Mouse (Mus musculus) ES-Bruce4 (cell line): ENCODE results near the gene Nr2c1. TPM values are rescaled to one million over a fixed set of nuclear protein-coding genes. Genes with fewer than 3 reads are reported as not detected.

Experiments
- H3K27ac ChIP-seq: 2 replicates; pipeline ENCODE4 v1.5.1; 2012; ENCODE audit warnings: low read length, inconsistent platforms; ENCODE audit not compliant: insufficient read depth
- H3K27me3 ChIP-seq: 2 replicates; pipeline ENCODE4 v1.6.1; 2012; ENCODE audit warnings: mild to moderate bottlenecking, low read length, inconsistent platforms; ENCODE audit not compliant: control insufficient read depth, poor library complexity, insufficient read depth, severe bottlenecking
- H3K36me3 ChIP-seq: 2 replicates; pipeline ENCODE4 v1.6.1; 2012; ENCODE audit warnings: inconsistent platforms, mild to moderate bottlenecking, low read length, moderate library complexity; ENCODE audit not compliant: control insufficient read depth, poor library complexity, insufficient read depth, severe bottlenecking
- H3K4me1 ChIP-seq: one replicate; pipeline ENCODE4 v1.8.1; 2011; ENCODE audit warnings: low read length; ENCODE audit not compliant: control insufficient read depth, insufficient read depth
- H3K4me3 ChIP-seq: 2 replicates; pipeline ENCODE4 v1.5.1; 2011; ENCODE audit warnings: low read depth, mild to moderate bottlenecking, low read length
- H3K9ac ChIP-seq: 2 replicates; pipeline ENCODE4 v1.6.1; 2012; ENCODE audit warnings: low read depth, mild to moderate bottlenecking, inconsistent platforms; ENCODE audit not compliant: poor library complexity, severe bottlenecking
- H3K9me3 ChIP-seq: replicated peaks from 2 replicates; pipeline ENCODE4 v1.6.1; 2012; ENCODE audit warnings: mild to moderate bottlenecking, low read length, inconsistent platforms; ENCODE audit not compliant: control insufficient read depth, poor library complexity, insufficient read depth, severe bottlenecking
- CTCF ChIP-seq: IDR thresholded peaks from one replicate; pipeline ENCODE4 v1.8.1; 2011; ENCODE audit warnings: low read depth, low read length
- EP300 ChIP-seq: IDR thresholded peaks from 2 replicates; pipeline ENCODE4 v1.6.1; 2011; ENCODE audit warnings: low read depth, low read length; ENCODE audit not compliant: insufficient read depth
- POLR2A ChIP-seq: IDR thresholded peaks from one replicate; pipeline ENCODE4 v1.8.1; 2011; ENCODE audit warnings: low read length; ENCODE audit not compliant: insufficient read depth
- polyA plus RNA-seq: library from polyadenylated mRNA; stranded (reverse); fragments of >200 nt; gene quantifications from 2 replicates; pipeline ENCODE4 v1.2.4, GENCODE M21; 2011; ENCODE audit warnings: low read depth; ENCODE audit not compliant: missing spikeins, insufficient read depth, insufficient read length

Nr2c1 gene
- polyA plus RNA-seq, 1 experiment, result 8.8 TPM

- H3K9ac ChIP-seq, result no peak overlapping the region
- H3K4me3 ChIP-seq, result no peak overlapping the region
- H3K4me1 ChIP-seq, result no peaks in the 10 kb centered on the region
- no peak for TF ChIP-seq CTCF
- no peak for TF ChIP-seq EP300
- no peak for TF ChIP-seq POLR2A
- H3K27ac ChIP-seq, result no peak overlapping the region
- no peaks in the 10 kb centered on the region; the same call in none of the 2 replicates for H3K27me3 ChIP-seq
- no peaks in the 10 kb centered on the region for H3K36me3 ChIP-seq
- no peaks in the 10 kb centered on the region for H3K9me3 ChIP-seq
Measured at GRCm38 (mm10) chr10:94110834-94111754, 36.7 kb upstream of the Nr2c1 start.

GRCm38 (mm10) chr10:94112207-94112606 is 35.6 kb upstream of the Nr2c1 start:
- TF ChIP-seq CTCF, result no peak
- no peak for TF ChIP-seq EP300
- no peak for TF ChIP-seq POLR2A
- H3K27me3 ChIP-seq, result no peaks in the 10 kb centered on the region; the same call in none of the 2 replicates
- H3K4me1 ChIP-seq, result no peaks in the 10 kb centered on the region
- H3K36me3 ChIP-seq, result no peaks in the 10 kb centered on the region
- no peaks in the 10 kb centered on the region for H3K9me3 ChIP-seq
- H3K4me3 ChIP-seq, result no peak overlapping the region
- no peak overlapping the region for H3K9ac ChIP-seq
- no peak overlapping the region for H3K27ac ChIP-seq

- H3K36me3 ChIP-seq, result no peaks in the 10 kb centered on the region
- H3K4me3 ChIP-seq, result no peak overlapping the region
- no peaks in the 10 kb centered on the region; the same call in 1 of the 2 replicates for H3K27me3 ChIP-seq
- no peaks in the 10 kb centered on the region for H3K4me1 ChIP-seq
- no peak for TF ChIP-seq POLR2A
- TF ChIP-seq EP300, result no peak
- TF ChIP-seq CTCF, result no peak
- H3K9ac ChIP-seq, result no peak overlapping the region
- no peak overlapping the region for H3K27ac ChIP-seq
- H3K9me3 ChIP-seq, result no peaks in the 10 kb centered on the region
Measured at GRCm38 (mm10) chr10:94115893-94116599, 31.8 kb upstream of the Nr2c1 start.

- H3K4me1 ChIP-seq, result no peaks in the 10 kb centered on the region
- H3K9me3 ChIP-seq, result no peaks in the 10 kb centered on the region
- H3K9ac ChIP-seq, result no peak overlapping the region
- no peak overlapping the region for H3K27ac ChIP-seq
- H3K4me3 ChIP-seq, result no peak overlapping the region
- no peaks in the 10 kb centered on the region for H3K36me3 ChIP-seq
- H3K27me3 ChIP-seq, result no peaks in the 10 kb centered on the region; the same call in 1 of the 2 replicates
- TF ChIP-seq POLR2A (no peak), EP300 (no peak), CTCF (no peak)
Measured at GRCm38 (mm10) chr10:94116781-94117340, 31.0 kb upstream of the Nr2c1 start.

GRCm38 (mm10) chr10:94117916-94118315 is 29.9 kb upstream of the Nr2c1 start:
- Histone ChIP-seq H3K36me3 (no peaks in the 10 kb centered on the region), H3K4me1 (no peaks in the 10 kb centered on the region), H3K9me3 (no peaks in the 10 kb centered on the region), H3K27ac (no peak overlapping the region), H3K9ac (no peak overlapping the region), H3K4me3 (no peak overlapping the region), H3K27me3 (no peaks in the 10 kb centered on the region)
- TF ChIP-seq EP300, result no peak
- TF ChIP-seq POLR2A, result no peak
- TF ChIP-seq CTCF, result no peak
